Mouse (Mus musculus) ES-E14 (cell line): ENCODE results near the gene Hira. TPM values are rescaled to one million over a fixed set of nuclear protein-coding genes. Genes with fewer than 3 reads are reported as not detected.
"Not testable (repeated sequence)": the region's sequence is repeated elsewhere in the genome, so short reads cannot be mapped to it uniquely, and the experiment has no call there.

Experiments used
- DNase-seq: peaks from one replicate; pipeline ENCODE4 v3.0.0-alpha.2; 2013; ENCODE audit warnings: low read depth, low spot score
- H3K27ac ChIP-seq: 2 replicates; pipeline ENCODE4 v1.5.1; 2012; ENCODE audit warnings: low read depth, mild to moderate bottlenecking, low read length, moderate library complexity, mixed read lengths; ENCODE audit not compliant: poor library complexity, insufficient read depth, severe bottlenecking
- H3K36me3 ChIP-seq: 2 replicates; pipeline ENCODE4 v1.6.1; 2012; ENCODE audit warnings: mild to moderate bottlenecking, low read length, moderate library complexity, mixed read lengths; ENCODE audit not compliant: control insufficient read depth, poor library complexity, insufficient read depth, severe bottlenecking
- H3K4me1 ChIP-seq, 2 experiments: fragments of 150-350 bp in 1 of 2; sonication (generic) in 1 of 2; 2 replicates each; pipeline ENCODE4 v1.6.1; 2012; ENCODE audit warnings: low read length in 2 of 2, mild to moderate bottlenecking in 1 of 2, mixed read lengths in 1 of 2; ENCODE audit not compliant: control insufficient read depth in 2 of 2, insufficient read depth in 2 of 2, poor library complexity in 1 of 2
- H3K4me3 ChIP-seq, 2 experiments: fragments of 150-350 bp in 1 of 2; sonication (generic) in 1 of 2; 2 replicates each; pipeline ENCODE4 v1.5.1; 2012; ENCODE audit warnings: low read length in 2 of 2, low read depth in 1 of 2, mild to moderate bottlenecking in 1 of 2, mixed read lengths in 1 of 2; ENCODE audit not compliant: insufficient read depth in 1 of 2, poor library complexity in 1 of 2, severe bottlenecking in 1 of 2
- H3K9ac ChIP-seq: 2 replicates; pipeline ENCODE4 v1.6.1; 2012; ENCODE audit warnings: low read depth, mild to moderate bottlenecking, low read length, mixed read lengths; ENCODE audit not compliant: poor library complexity, insufficient read depth, severe bottlenecking
- H3K9me3 ChIP-seq: fragments of 150-350 bp; sonication (generic); 2 replicates; pipeline ENCODE4 v1.6.1; 2012; ENCODE audit warnings: low read depth, mild to moderate bottlenecking, low read length; ENCODE audit not compliant: control insufficient read depth, insufficient read depth
- CHD2 ChIP-seq: IDR thresholded peaks from 2 replicates; pipeline ENCODE4 v1.6.1; 2014; ENCODE audit warnings: mild to moderate bottlenecking, low read depth, low read length, inconsistent platforms
- HCFC1 ChIP-seq: IDR thresholded peaks from 2 replicates; pipeline ENCODE4 v1.6.1; 2012; ENCODE audit warnings: low read length, inconsistent platforms, borderline replicate concordance; ENCODE audit not compliant: insufficient read depth
- MAFK ChIP-seq: IDR thresholded peaks from 2 replicates; pipeline ENCODE4 v1.6.1; 2014; ENCODE audit warnings: mild to moderate bottlenecking, low read depth, low read length, inconsistent platforms; ENCODE audit not compliant: insufficient read depth
- ZC3H11A ChIP-seq: IDR thresholded peaks from 2 replicates; pipeline ENCODE4 v1.6.1; 2012; ENCODE audit warnings: low read depth, mild to moderate bottlenecking, inconsistent platforms, low read length, borderline replicate concordance
- ZNF384 ChIP-seq: IDR thresholded peaks from 2 replicates; pipeline ENCODE4 v1.6.1; 2012; ENCODE audit warnings: low read depth, low read length, inconsistent platforms
- in situ Hi-C, 2 experiments: fragments of 600-800 bp; cut with MboI; formaldehyde crosslinking; loops; one replicate each; pipeline ENCODE4 v1.15.1; 2025; ENCODE audit warnings: low sequenced_read_pairs in 2 of 2, inconsistent platforms in 1 of 2; ENCODE audit not compliant: unreplicated experiment in 2 of 2
- total RNA-seq: library from RNA; depleted of rRNA; stranded (reverse); fragments of 300-350 nt; gene quantifications from 2 replicates; pipeline ENCODE4 v1.2.3, GENCODE M21; 2012

The Hira gene
- total RNA-seq, 1 experiment = 58.2 TPM

GRCm38 (mm10) chr16:18836073-18836467 is 40.8 kb upstream of the Hira start:
- peaks cover 6% of the 10 kb centered on the region for H3K36me3 ChIP-seq
- H3K4me3 ChIP-seq = peak overlapping the region in 1 of 2 experiments; percentile 99; a peak in 2 of 4 replicates
- H3K9ac ChIP-seq = no peak overlapping the region
- TF ChIP-seq HCFC1 (no peak), ZNF384 (no peak), CHD2 (no peak), ZC3H11A (no peak), MAFK (no peak)
- no peaks in the 10 kb centered on the region for H3K9me3 ChIP-seq
- DNase-seq = no peak
- H3K27ac ChIP-seq = no peak overlapping the region
- in situ Hi-C loops = no loop called here
- H3K4me1 ChIP-seq = no peaks in the 10 kb centered on the region

DNA sequence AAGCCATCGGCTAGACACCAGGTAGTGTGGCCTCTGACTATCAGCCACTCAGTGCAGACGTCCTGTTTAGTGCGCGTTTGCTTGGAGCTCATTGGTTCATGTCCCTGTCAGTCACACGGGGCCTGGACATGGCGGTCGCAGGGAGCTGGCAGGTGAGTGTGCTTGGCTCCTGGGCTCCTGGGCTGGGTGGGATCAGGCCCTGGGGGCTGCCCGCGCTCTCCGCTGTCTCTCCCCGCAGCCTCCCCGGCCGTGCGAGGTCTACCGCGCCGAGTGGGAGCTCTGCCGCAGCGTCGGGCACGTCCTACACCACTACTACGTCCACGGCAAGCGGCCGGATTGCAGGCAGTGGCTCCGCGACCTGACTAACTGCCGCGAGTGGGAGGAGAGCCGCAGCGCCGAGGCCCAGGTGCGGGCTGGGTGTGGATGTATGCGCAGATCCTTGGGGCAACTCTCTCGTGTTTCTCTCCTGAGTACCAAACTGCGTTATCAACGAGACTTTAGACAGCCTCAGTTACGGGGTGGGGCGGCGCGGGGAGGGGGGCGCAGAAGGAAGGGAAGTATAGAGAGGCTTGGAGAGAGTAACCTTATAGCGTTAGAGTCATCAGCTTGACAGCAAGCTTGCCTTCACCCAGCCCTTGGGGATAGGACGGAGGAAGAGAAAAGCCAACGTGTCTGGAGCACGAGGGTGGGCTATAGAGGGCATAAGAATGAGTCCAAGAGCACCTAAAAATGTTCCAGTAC is 40.2 kb upstream of the Hira start, which contains the start of the genes 2510002D24Rik and Gm28539:
Gene 2510002D24Rik (plus strand): TSS at position 111 of the 741 bp plus-strand sequence.
Gene Gm28539 (plus strand): TSS at position 117 of the 741 bp plus-strand sequence.
- H3K27ac ChIP-seq = peak within 1 kb of the TSS; percentile 16; the same call in 1 of the 2 replicates
- H3K4me3 ChIP-seq = peak within 1 kb of the TSS; percentile 78 to 99
- no peaks in the 10 kb centered on the region for H3K9me3 ChIP-seq
- peak; percentile 94 for DNase-seq
- H3K9ac ChIP-seq = peak within 1 kb of the TSS; percentile 87
- TF ChIP-seq MAFK (no peak), CHD2 (peak; percentile 73)
- H3K4me1 ChIP-seq = no peaks in the 10 kb centered on the region
- H3K36me3 ChIP-seq = peaks cover 6% of the 10 kb centered on the region; the same call in 1 of the 2 replicates
- in situ Hi-C loops = no loop called here

- no peak overlapping the region for H3K4me3 ChIP-seq
- no peak for TF ChIP-seq MAFK
- no peak for TF ChIP-seq ZC3H11A
- TF ChIP-seq HCFC1 = no peak
- TF ChIP-seq CHD2 = no peak
- no peak for TF ChIP-seq ZNF384
- in situ Hi-C loops = no loop called here
These were observed 38.5 kb upstream of the Hira start for GRCm38 (mm10) chr16:18838346-18838745.

DNA sequence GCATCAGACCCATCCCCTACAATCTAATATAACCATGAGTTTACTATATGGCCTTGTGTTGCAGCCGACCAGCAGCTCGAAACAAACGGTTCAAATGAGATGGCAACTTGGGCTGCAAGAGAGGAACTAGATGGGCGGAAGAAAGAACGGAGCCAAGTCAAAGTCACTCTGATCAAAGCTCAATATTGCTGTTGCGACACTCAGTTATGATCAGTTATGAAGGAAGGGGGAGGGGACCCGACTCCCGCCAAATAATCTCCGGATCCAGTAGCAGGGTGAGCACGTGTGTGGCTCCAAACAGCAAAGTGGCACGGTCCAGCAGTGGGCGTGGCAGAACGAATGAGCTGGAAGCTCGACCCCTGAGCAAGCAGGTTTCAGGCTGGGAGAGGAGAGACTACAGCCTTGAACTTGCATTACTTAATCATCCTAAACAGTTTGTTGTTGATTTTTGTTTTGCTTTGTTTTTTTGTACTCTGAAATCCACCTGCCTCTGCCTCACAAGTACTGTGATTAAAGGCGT is 30.5 kb upstream of the Hira start:
- H3K9ac ChIP-seq = no peak overlapping the region
- no peaks in the 10 kb centered on the region for H3K4me1 ChIP-seq
- in situ Hi-C loops = no loop called here
- no peaks in the 10 kb centered on the region for H3K9me3 ChIP-seq
- no peak overlapping the region for H3K27ac ChIP-seq
- no peaks in the 10 kb centered on the region for H3K36me3 ChIP-seq
- H3K4me3 ChIP-seq = no peak overlapping the region
- TF ChIP-seq ZC3H11A (no peak), ZNF384 (no peak), MAFK (no peak), CHD2 (no peak), HCFC1 (no peak)
- DNase-seq = no peak

More at GRCm38 (mm10) chr16:18838346-18838745, 38.5 kb upstream of the Hira start:
- H3K27ac ChIP-seq = no peak overlapping the region
- peaks cover 6% of the 10 kb centered on the region; the same call in 1 of the 2 replicates for H3K36me3 ChIP-seq
- no peaks in the 10 kb centered on the region for H3K9me3 ChIP-seq
- no peak overlapping the region for H3K9ac ChIP-seq
- no peak for DNase-seq
- H3K4me1 ChIP-seq = no peaks in the 10 kb centered on the region

- H3K4me1 ChIP-seq, H3K9me3 ChIP-seq, H3K36me3 ChIP-seq, H3K27ac ChIP-seq, H3K4me3 ChIP-seq, DNase-seq, H3K9ac ChIP-seq, in situ Hi-C loops: not testable (repeated sequence)
These were observed 27.2 kb upstream of the Hira start for GRCm38 (mm10) chr16:18849521-18850190.
